Mouse (Mus musculus): ENCODE measurements around the gene Mink1. TPM values are rescaled to one million over a fixed set of nuclear protein-coding genes. Genes with fewer than 3 reads are reported as not detected.
A peak's percentile ranks its signal among the peaks of the same experiment; 100 is the strongest.

Gene Mink1
- total RNA-seq, 1 experiment: 23.0 TPM

DNA sequence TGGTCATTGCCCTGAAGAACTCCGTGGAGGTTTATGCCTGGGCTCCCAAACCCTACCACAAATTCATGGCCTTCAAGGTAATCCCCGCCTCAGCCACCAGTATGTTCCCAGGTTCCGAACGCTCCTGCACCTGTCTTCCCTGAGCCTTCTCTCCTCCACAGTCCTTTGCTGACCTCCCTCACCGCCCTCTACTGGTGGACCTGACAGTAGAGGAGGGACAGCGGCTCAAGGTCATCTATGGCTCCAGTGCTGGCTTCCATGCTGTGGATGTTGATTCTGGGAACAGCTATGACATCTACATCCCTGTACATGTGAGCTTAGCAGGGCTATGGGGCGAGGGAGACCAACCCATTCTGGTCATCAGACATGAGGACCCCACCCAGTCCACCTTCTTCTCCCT lies 49.8 kb downstream of the Mink1 start:
- TF ChIP-seq ZC3H11A (IDR thresholded peaks at IDR 0.05; ENCODE audit: borderline replicate concordance, low read depth, low read length) (no peak), MAFK (IDR thresholded peaks at IDR 0.05; ENCODE audit: insufficient read depth, low read depth, low read length) (no peak), ZNF384 (IDR thresholded peaks at IDR 0.05; ENCODE audit: low read depth, low read length) (no peak), HCFC1 (IDR thresholded peaks at IDR 0.05; ENCODE audit: borderline replicate concordance, insufficient read depth, low read length) (no peak), CHD2 (IDR thresholded peaks at IDR 0.05; ENCODE audit: low read depth, low read length) (no peak)
- H3K36me3 ChIP-seq (ENCODE audit: control insufficient read depth, insufficient read depth, low read length, poor library complexity, severe bottlenecking): peaks cover 41% of the 10 kb centered on the region
- H3K27ac ChIP-seq (ENCODE audit: insufficient read depth, low read depth, low read length, poor library complexity, severe bottlenecking): no peak overlapping the region
- no peaks in the 10 kb centered on the region for H3K9me3 ChIP-seq (ENCODE audit: control insufficient read depth, insufficient read depth, low read depth, low read length)
- in situ Hi-C loops (cut with MboI; ENCODE audit: low sequenced_read_pairs in 2 of 2, unreplicated experiment in 2 of 2): no loop called here
- H3K9ac ChIP-seq (ENCODE audit: insufficient read depth, low read depth, low read length, poor library complexity, severe bottlenecking): no peak overlapping the region
- no peak for DNase-seq (ENCODE audit: low read depth, low spot score)
- peaks cover 0 to 7% of the 10 kb centered on the region in 2 experiments; a peak in 1 of 4 replicates for H3K4me1 ChIP-seq (ENCODE audit: control insufficient read depth in 2 of 2, insufficient read depth in 2 of 2, low read length in 2 of 2, poor library complexity in 1 of 2)
- H3K4me3 ChIP-seq (ENCODE audit: insufficient read depth in 1 of 2, low read depth in 1 of 2, low read length in 2 of 2, poor library complexity in 1 of 2, severe bottlenecking in 1 of 2): no peak overlapping the region

DNA sequence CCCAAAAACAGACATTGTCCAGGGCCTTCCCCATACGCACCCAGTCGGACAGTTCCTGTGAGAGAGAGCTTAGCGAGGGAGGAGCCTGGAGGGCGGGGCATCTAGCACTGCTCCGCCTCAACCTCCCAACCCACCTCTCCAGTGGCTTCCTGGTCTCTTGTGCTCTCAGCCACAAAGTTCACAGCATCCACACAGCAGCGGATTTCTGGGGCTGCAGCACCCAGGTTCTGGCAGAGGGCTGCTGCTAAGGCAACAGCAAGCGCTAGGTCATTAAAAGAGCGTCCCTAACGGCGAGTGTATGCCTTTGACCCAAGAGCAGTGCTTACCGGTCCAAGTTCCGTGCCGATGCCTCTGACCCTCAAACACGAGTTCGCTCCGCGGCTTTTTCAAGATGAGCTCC lies 52.4 kb downstream of the Mink1 start:
- no peak for TF ChIP-seq HCFC1 (IDR thresholded peaks at IDR 0.05; ENCODE audit: borderline replicate concordance, insufficient read depth, low read length)
- TF ChIP-seq CHD2 (IDR thresholded peaks at IDR 0.05; ENCODE audit: low read depth, low read length): no peak
- TF ChIP-seq ZC3H11A (IDR thresholded peaks at IDR 0.05; ENCODE audit: borderline replicate concordance, low read depth, low read length): no peak
- no peak for TF ChIP-seq ZNF384 (IDR thresholded peaks at IDR 0.05; ENCODE audit: low read depth, low read length)
- no peak for TF ChIP-seq MAFK (IDR thresholded peaks at IDR 0.05; ENCODE audit: insufficient read depth, low read depth, low read length)
- in situ Hi-C loops (cut with MboI; ENCODE audit: low sequenced_read_pairs in 2 of 2, unreplicated experiment in 2 of 2): loop anchor here in 1 of 2 experiments (5.0 kb wide), 1 partner anchor 88 kb away; the partner anchor contains the start of gene Psmb6
- Histone ChIP-seq H3K4me1 (ENCODE audit: control insufficient read depth in 2 of 2, insufficient read depth in 2 of 2, low read length in 2 of 2, poor library complexity in 1 of 2) (peaks cover 0 to 6% of the 10 kb centered on the region in 2 experiments; a peak in 1 of 4 replicates), H3K9me3 (ENCODE audit: control insufficient read depth, insufficient read depth, low read depth, low read length) (no peaks in the 10 kb centered on the region), H3K36me3 (ENCODE audit: control insufficient read depth, insufficient read depth, low read length, poor library complexity, severe bottlenecking) (peaks cover 23% of the 10 kb centered on the region), H3K27ac (ENCODE audit: insufficient read depth, low read depth, low read length, poor library complexity, severe bottlenecking) (no peak overlapping the region), H3K4me3 (ENCODE audit: insufficient read depth in 1 of 2, low read depth in 1 of 2, low read length in 2 of 2, poor library complexity in 1 of 2, severe bottlenecking in 1 of 2) (peak overlapping the region; percentile 57 to 81), H3K9ac (ENCODE audit: insufficient read depth, low read depth, low read length, poor library complexity, severe bottlenecking) (peak overlapping the region; percentile 50)
- DNase-seq (ENCODE audit: low read depth, low spot score): peak; percentile 59

- H3K4me1 ChIP-seq (ENCODE audit: control insufficient read depth in 2 of 2, insufficient read depth in 2 of 2, low read length in 2 of 2, poor library complexity in 1 of 2): peaks cover 0 to 6% of the 10 kb centered on the region in 2 experiments; a peak in 1 of 4 replicates
- H3K9me3 ChIP-seq (ENCODE audit: control insufficient read depth, insufficient read depth, low read depth, low read length): no peaks in the 10 kb centered on the region
- TF ChIP-seq HCFC1 (IDR thresholded peaks at IDR 0.05; ENCODE audit: borderline replicate concordance, insufficient read depth, low read length) (no peak), MAFK (IDR thresholded peaks at IDR 0.05; ENCODE audit: insufficient read depth, low read depth, low read length) (no peak), CHD2 (IDR thresholded peaks at IDR 0.05; ENCODE audit: low read depth, low read length) (no peak), ZNF384 (IDR thresholded peaks at IDR 0.05; ENCODE audit: low read depth, low read length) (no peak), ZC3H11A (IDR thresholded peaks at IDR 0.05; ENCODE audit: borderline replicate concordance, low read depth, low read length) (no peak)
- H3K4me3 ChIP-seq (ENCODE audit: insufficient read depth in 1 of 2, low read depth in 1 of 2, low read length in 2 of 2, poor library complexity in 1 of 2, severe bottlenecking in 1 of 2): peak within 1 kb of the TSS; percentile 57 to 81
- H3K9ac ChIP-seq (ENCODE audit: insufficient read depth, low read depth, low read length, poor library complexity, severe bottlenecking): peak within 1 kb of the TSS; percentile 50
- H3K27ac ChIP-seq (ENCODE audit: insufficient read depth, low read depth, low read length, poor library complexity, severe bottlenecking): no peak within 1 kb of the TSS
- DNase-seq (ENCODE audit: low read depth, low spot score): no peak
- H3K36me3 ChIP-seq (ENCODE audit: control insufficient read depth, insufficient read depth, low read length, poor library complexity, severe bottlenecking): peaks cover 19% of the 10 kb centered on the region
- in situ Hi-C loops (cut with MboI; ENCODE audit: low sequenced_read_pairs in 2 of 2, unreplicated experiment in 2 of 2): loop anchor here in 1 of 2 experiments (5.0 kb wide), 1 partner anchor 88 kb away; the partner anchor contains the start of gene Psmb6
These were observed 52.9 kb downstream of the Mink1 start, which contains the start of gene 4930544D05Rik for GRCm38 (mm10) chr11:70615516-70616093. Gene 4930544D05Rik (plus strand): TSS chr11:70615848.

DNA sequence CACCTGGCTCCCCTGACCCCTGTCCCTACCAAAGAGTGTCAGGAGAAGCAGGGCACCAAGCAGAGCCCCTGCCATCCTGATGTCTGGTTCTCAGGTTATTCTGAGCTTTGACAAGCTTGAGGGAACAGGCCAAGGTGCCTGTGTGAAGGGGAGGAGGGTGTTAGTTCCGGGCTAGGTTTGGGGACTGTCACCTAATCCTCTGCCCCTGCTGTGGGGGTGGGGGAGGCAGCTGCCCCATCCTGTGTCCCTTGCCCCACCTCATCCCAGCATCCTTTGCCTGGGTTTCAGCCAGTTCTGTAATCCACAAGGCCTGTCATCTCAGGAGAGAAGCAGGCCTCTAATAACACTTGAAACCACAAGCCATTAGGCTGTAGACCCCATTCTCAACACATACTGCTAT lies 56.4 kb downstream of the Mink1 start, which contains the start of gene Chrne:
Chrne (minus strand) TSS at position 116 of the 400 bp plus-strand sequence.
- Histone ChIP-seq H3K36me3 (ENCODE audit: control insufficient read depth, insufficient read depth, low read length, poor library complexity, severe bottlenecking) (no peaks in the 10 kb centered on the region), H3K9ac (ENCODE audit: insufficient read depth, low read depth, low read length, poor library complexity, severe bottlenecking) (no peak within 1 kb of the TSS), H3K9me3 (ENCODE audit: control insufficient read depth, insufficient read depth, low read depth, low read length) (no peaks in the 10 kb centered on the region), H3K27ac (ENCODE audit: insufficient read depth, low read depth, low read length, poor library complexity, severe bottlenecking) (no peak within 1 kb of the TSS), H3K4me1 (ENCODE audit: control insufficient read depth in 2 of 2, insufficient read depth in 2 of 2, low read length in 2 of 2, poor library complexity in 1 of 2) (peaks cover 0 to 12% of the 10 kb centered on the region in 2 experiments; a peak in 2 of 4 replicates), H3K4me3 (ENCODE audit: insufficient read depth in 1 of 2, low read depth in 1 of 2, low read length in 2 of 2, poor library complexity in 1 of 2, severe bottlenecking in 1 of 2) (no peak within 1 kb of the TSS)
- DNase-seq (ENCODE audit: low read depth, low spot score): no peak
- in situ Hi-C loops (cut with MboI; ENCODE audit: low sequenced_read_pairs in 2 of 2, unreplicated experiment in 2 of 2): loop anchor here in 1 of 2 experiments (5.0 kb wide), 1 partner anchor 92 kb away; the partner anchor contains the start of gene Psmb6
- TF ChIP-seq HCFC1 (IDR thresholded peaks at IDR 0.05; ENCODE audit: borderline replicate concordance, insufficient read depth, low read length): no peak
- no peak for TF ChIP-seq CHD2 (IDR thresholded peaks at IDR 0.05; ENCODE audit: low read depth, low read length)
- no peak for TF ChIP-seq MAFK (IDR thresholded peaks at IDR 0.05; ENCODE audit: insufficient read depth, low read depth, low read length)
- TF ChIP-seq ZC3H11A (IDR thresholded peaks at IDR 0.05; ENCODE audit: borderline replicate concordance, low read depth, low read length): no peak
- no peak for TF ChIP-seq ZNF384 (IDR thresholded peaks at IDR 0.05; ENCODE audit: low read depth, low read length)

All from ES-E14 (cell line).